Mouse (Mus musculus) embryonic facial prominence, embryonic 15.5 days (tissue): ENCODE measurements around the gene Nav2. TPM values are rescaled to one million over a fixed set of nuclear protein-coding genes. Genes with fewer than 3 reads are reported as not detected.

Experiments
- ATAC-seq: fragments of 200-750 bp; cut with Nextera tagmentation; 2 replicates; pipeline ENCODE4 v1.8.0; 2017; ENCODE audit warnings: low read depth, moderate TSS enrichment; ENCODE audit not compliant: insufficient number of reproducible peaks, low FRiP score, low TSS enrichment
- H3K27ac ChIP-seq: fragments of 300-500 bp; sonication (generic); replicated peaks from 2 replicates; pipeline ENCODE4 v1.5.1; 2015; ENCODE audit warnings: mild to moderate bottlenecking, inconsistent platforms
- H3K27me3 ChIP-seq: fragments of 300-500 bp; sonication (generic); 2 replicates; pipeline ENCODE4 v1.6.1; 2015; ENCODE audit warnings: inconsistent platforms
- H3K36me3 ChIP-seq: fragments of 300-500 bp; sonication (generic); 2 replicates; pipeline ENCODE4 v1.6.1; 2015; ENCODE audit warnings: mild to moderate bottlenecking, inconsistent platforms
- H3K4me1 ChIP-seq: fragments of 300-500 bp; sonication (generic); 2 replicates; pipeline ENCODE4 v1.6.1; 2015; ENCODE audit warnings: inconsistent platforms
- H3K4me2 ChIP-seq: fragments of 300-500 bp; sonication (generic); replicated peaks from 2 replicates; pipeline ENCODE4 v1.6.1; 2015; ENCODE audit warnings: mild to moderate bottlenecking, inconsistent platforms
- H3K4me3 ChIP-seq: fragments of 300-500 bp; sonication (generic); replicated peaks from 2 replicates; pipeline ENCODE4 v1.5.1; 2015; ENCODE audit warnings: mild to moderate bottlenecking, inconsistent platforms
- H3K9ac ChIP-seq: fragments of 300-500 bp; sonication (generic); 2 replicates; pipeline ENCODE4 v1.6.1; 2015; ENCODE audit warnings: inconsistent platforms
- H3K9me3 ChIP-seq: fragments of 300-500 bp; sonication (generic); replicated peaks from 2 replicates; pipeline ENCODE4 v1.6.1; 2016; ENCODE audit warnings: inconsistent platforms
- WGBS: fragments of 180-500 bp; shearing (Covaris S2); methylation state at CpG from one replicate; pipeline ENCODE4 v1.1.7; 2015; 5-methylcytosine and 5-hydroxymethylcytosine counted together
- polyA plus RNA-seq: library from polyadenylated mRNA; unstranded; fragments of >200 nt; fragmentation: Nextera tagmentation; extraction: Ambion mirVana; gene quantifications from 2 replicates; pipeline ENCODE4 v1.2.1, GENCODE M21; 2015

Gene Nav2
- polyA plus RNA-seq, 1 experiment from 2014 or later: 23.4 TPM

DNA sequence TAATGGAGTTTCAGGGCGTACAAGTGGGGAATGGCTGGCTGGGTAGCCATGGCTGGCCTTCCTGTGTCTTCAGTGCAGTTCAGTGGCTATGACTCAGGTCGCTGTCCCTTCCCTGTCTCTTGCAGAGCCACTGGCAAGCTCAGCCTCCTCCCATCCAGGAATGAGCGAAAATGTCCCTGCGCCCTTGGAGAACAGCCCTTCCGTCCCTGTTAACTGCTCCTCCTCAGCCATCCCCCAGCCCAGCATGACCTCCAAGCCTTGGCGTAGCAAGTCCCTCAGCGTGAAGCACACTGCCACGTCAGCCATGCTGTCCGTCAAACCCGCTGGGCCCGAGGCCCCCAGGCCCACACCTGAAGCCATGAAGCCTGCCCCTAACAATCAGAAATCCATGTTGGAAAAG, 543.8 kb downstream of the Nav2 start:
- Histone ChIP-seq H3K27ac (no peak overlapping the region), H3K4me3 (no peak overlapping the region), H3K9me3 (no peaks in the 10 kb centered on the region), H3K27me3 (0 out of 2 replicates have a peak, but pooled peaks cover 3% of the 10 kb centered on the region), H3K4me2 (no peak overlapping the region), H3K9ac (no peak overlapping the region), H3K36me3 (no peaks in the 10 kb centered on the region; the same call in 1 of the 2 replicates), H3K4me1 (peaks cover 31% of the 10 kb centered on the region)
- WGBS: 77% methylated on average over 11 of the region's 11 CpGs
- no peak for ATAC-seq

DNA sequence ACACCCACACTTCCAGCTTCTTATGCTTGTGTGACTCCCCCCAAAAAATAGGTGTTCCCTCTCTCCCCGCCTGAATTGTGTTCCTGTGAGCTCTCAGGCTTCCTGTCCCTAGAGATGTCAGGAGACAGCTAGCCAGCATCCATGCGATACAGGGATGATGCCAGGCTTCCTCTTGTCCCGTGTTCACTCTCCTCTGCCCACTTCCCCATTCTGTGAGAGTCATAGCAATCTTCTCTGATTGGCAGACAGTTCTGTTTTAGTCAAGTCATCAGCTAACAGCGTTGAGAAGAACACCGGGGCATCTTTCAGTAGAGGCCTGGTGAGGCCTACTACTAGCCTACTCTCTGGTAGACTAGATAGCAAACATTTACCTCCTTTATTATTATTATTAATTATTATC, 546.1 kb downstream of the Nav2 start:
- H3K9ac ChIP-seq: no peak overlapping the region
- no peak overlapping the region for H3K4me2 ChIP-seq
- no peak overlapping the region for H3K27ac ChIP-seq
- no peaks in the 10 kb centered on the region; the same call in 1 of the 2 replicates for H3K36me3 ChIP-seq
- ATAC-seq: no peak
- H3K4me3 ChIP-seq: no peak overlapping the region
- H3K27me3 ChIP-seq: 0 out of 2 replicates have a peak, but pooled peaks cover 3% of the 10 kb centered on the region
- H3K4me1 ChIP-seq: peaks cover 19% of the 10 kb centered on the region
- 85% methylated on average over 5 of the region's 5 CpGs for WGBS
- no peaks in the 10 kb centered on the region for H3K9me3 ChIP-seq

DNA sequence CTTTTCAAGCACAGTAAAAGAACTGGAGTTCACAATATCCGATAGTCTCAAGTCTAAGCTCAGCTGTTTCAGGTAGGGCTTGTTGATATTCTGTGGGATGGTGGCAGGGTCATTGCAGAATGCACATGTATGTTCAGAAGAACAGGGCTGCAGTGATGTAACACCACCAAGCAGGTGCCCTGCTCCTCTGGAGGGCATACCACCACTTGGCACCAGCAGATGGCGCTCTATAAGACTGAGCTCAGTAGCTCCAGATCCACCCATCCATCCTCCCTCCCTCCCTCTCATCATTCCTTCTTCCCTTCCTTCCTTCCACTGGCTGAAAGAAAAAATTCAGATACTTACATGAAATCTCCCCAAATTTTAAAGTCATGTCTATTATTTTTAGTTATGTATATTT, 547.6 kb downstream of the Nav2 start:
- no peak overlapping the region for H3K4me2 ChIP-seq
- no peak overlapping the region for H3K4me3 ChIP-seq
- H3K36me3 ChIP-seq: peaks cover 2% of the 10 kb centered on the region; the same call in 1 of the 2 replicates
- no peak overlapping the region for H3K27ac ChIP-seq
- H3K9me3 ChIP-seq: no peaks in the 10 kb centered on the region
- H3K4me1 ChIP-seq: peaks cover 3% of the 10 kb centered on the region
- no peak for ATAC-seq
- H3K9ac ChIP-seq: no peak overlapping the region
- WGBS: 60% methylated on average over 2 of the region's 2 CpGs
- 0 out of 2 replicates have a peak, but pooled peaks cover 3% of the 10 kb centered on the region for H3K27me3 ChIP-seq

DNA sequence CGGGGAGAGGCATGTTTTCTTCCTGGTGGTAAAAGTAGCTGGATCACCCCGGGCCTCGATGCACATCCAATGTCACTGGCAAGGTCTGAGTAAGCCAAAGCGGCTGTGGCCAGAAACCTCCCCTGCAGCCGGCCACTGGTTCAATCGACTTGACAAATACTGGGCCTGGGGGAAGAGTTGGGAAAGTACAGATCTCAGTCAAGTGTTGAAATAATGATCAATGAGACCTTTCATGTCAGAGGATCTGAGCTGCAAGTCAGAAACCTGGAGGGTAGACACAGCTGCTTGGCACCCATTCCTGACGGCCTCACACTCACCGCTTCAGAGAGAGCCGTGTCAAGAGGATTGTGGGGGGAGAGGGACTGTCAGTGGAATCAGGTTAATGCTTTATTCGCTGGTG, 548.9 kb downstream of the Nav2 start:
- 65% methylated on average over 10 of the region's 10 CpGs for WGBS
- Histone ChIP-seq H3K4me1 (peaks cover 7% of the 10 kb centered on the region; the same call in 1 of the 2 replicates), H3K36me3 (peaks cover 2% of the 10 kb centered on the region; the same call in 1 of the 2 replicates), H3K9ac (no peak overlapping the region), H3K4me2 (no peak overlapping the region), H3K4me3 (no peak overlapping the region), H3K9me3 (no peaks in the 10 kb centered on the region), H3K27me3 (0 out of 2 replicates have a peak, but pooled peaks cover 3% of the 10 kb centered on the region), H3K27ac (no peak overlapping the region)
- no peak for ATAC-seq

DNA sequence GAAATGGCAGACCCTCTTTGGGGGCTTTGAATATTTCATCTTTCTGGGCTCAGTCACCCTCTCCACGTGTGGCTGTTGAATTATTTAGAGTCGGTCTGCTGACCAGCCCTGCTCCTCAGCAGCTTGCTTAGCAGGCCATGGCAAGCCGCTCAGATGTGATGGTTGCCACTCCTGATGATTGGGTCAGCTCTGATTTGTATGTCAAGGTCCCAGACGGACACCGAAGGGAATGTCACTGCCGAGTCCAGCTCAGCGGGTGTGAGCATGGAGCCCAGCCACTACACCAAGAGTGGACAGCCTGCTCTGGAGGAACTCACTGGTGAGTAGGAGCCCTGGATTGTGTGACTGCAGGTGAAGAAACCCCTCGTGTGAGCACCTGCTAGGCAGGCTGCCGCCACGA, 549.4 kb downstream of the Nav2 start:
- Histone ChIP-seq H3K27me3 (0 out of 2 replicates have a peak, but pooled peaks cover 3% of the 10 kb centered on the region), H3K9me3 (no peaks in the 10 kb centered on the region), H3K36me3 (peaks cover 2% of the 10 kb centered on the region; the same call in 1 of the 2 replicates), H3K4me3 (no peak overlapping the region), H3K4me2 (no peak overlapping the region), H3K27ac (no peak overlapping the region), H3K9ac (no peak overlapping the region), H3K4me1 (peaks cover 11% of the 10 kb centered on the region; the same call in 1 of the 2 replicates)
- WGBS: 79% methylated on average over 10 of the region's 10 CpGs
- no peak for ATAC-seq

DNA sequence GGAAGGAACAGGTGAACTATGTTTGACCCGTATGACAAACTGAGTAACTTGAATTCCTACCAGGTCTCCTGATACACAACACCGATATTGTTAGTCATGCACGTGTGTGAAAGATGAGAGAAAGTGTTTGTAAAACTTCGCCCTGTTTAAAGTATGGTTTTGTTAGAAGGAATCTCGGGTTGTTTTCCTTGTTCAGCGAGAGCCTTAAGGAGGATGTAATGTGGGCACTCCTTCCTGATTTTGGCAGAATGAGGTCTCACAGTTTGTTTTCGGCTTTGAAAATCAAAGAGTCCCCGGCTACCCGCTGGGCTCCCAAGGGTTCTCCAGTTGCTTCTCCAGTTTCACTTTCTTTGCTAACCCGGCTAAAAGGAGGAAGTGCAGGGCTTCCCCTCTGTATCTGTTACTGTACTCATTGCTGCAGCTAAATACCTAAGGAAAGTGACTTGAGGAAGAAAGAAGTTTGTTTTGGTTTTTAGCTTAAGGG, 553.9 kb downstream of the Nav2 start:
- Histone ChIP-seq H3K4me2 (peak overlapping the region; percentile 38), H3K36me3 (peaks cover 25% of the 10 kb centered on the region; the same call in 1 of the 2 replicates), H3K27me3 (no peaks in the 10 kb centered on the region), H3K4me3 (peak overlapping the region; percentile 24; the same call in 1 of the 2 replicates), H3K9me3 (no peaks in the 10 kb centered on the region), H3K27ac (peak overlapping the region; percentile 55; the same call in 1 of the 2 replicates), H3K4me1 (peaks cover 11% of the 10 kb centered on the region; the same call in 1 of the 2 replicates), H3K9ac (no peak overlapping the region)
- ATAC-seq: 0 out of 2 replicates have a peak, but pooled peaks have one; percentile 45
- WGBS: 6% methylated on average over 10 of the region's 10 CpGs

DNA sequence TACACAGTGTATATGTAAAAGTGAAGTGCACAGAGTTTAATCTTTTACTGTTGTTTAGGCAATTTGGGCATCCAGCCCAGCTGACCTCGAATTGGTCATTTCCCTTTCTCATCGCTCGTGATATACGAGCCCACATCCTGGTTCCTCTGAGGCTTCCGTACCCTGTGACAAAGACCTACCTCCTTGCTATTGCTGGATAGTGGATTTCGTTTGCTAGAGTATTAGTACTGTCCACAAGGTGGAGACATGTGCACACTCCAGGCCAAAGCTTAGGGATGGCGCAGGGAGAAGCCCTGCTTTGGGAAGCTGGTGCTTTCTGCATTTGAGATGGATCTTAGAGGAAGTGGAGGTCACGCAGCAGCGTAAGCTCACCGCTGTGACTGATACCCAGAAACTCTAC, 559.3 kb downstream of the Nav2 start:
- Histone ChIP-seq H3K27me3 (no peaks in the 10 kb centered on the region), H3K27ac (no peak overlapping the region), H3K4me1 (no peaks in the 10 kb centered on the region), H3K4me3 (no peak overlapping the region), H3K36me3 (peaks cover 23% of the 10 kb centered on the region; the same call in 1 of the 2 replicates), H3K9ac (no peak overlapping the region), H3K9me3 (no peaks in the 10 kb centered on the region), H3K4me2 (no peak overlapping the region)
- ATAC-seq: peak; percentile 56; the same call in 1 of the 2 replicates
- WGBS: 29% methylated on average over 10 of the region's 10 CpGs

DNA sequence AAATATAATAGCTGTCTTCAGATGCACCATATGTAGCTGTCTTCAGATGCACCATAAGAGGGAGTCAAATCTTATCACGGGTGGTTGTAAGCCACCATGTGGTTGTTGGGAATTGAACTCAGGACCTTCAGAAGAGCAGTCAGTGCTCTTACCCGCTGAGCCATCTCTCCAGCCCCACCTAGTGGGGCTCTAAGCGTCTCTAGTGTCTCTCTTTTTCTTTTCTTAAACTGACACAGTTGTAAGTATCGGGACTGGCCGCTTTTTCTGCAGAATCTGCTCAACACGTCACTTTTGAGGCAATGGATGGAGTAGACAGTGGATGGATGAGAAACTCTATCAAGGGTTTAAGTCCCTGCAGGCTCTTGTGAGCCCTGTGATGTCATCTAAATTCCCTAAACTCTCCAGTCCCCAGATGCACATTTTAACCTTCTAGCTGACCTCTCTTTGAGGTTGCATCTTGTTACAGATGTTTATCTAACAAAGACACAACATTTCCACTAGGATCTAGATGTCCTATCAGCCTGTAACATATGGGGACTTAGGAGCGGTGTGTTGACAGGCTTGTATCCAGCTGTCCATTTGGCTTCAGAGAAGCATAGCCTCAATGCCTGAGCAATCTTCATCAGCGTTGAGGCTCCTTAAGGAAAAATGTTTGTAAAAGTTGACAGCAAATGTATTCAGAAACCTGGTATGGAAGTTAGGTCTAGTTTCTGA, 560.1 kb downstream of the Nav2 start:
- no peak overlapping the region for H3K9ac ChIP-seq
- no peaks in the 10 kb centered on the region for H3K27me3 ChIP-seq
- no peak overlapping the region for H3K4me3 ChIP-seq
- peaks cover 23% of the 10 kb centered on the region; the same call in 1 of the 2 replicates for H3K36me3 ChIP-seq
- no peak for ATAC-seq
- H3K27ac ChIP-seq: no peak overlapping the region
- no peaks in the 10 kb centered on the region for H3K4me1 ChIP-seq
- no peaks in the 10 kb centered on the region for H3K9me3 ChIP-seq
- 63% methylated on average over 8 of the region's 8 CpGs for WGBS
- no peak overlapping the region for H3K4me2 ChIP-seq

DNA sequence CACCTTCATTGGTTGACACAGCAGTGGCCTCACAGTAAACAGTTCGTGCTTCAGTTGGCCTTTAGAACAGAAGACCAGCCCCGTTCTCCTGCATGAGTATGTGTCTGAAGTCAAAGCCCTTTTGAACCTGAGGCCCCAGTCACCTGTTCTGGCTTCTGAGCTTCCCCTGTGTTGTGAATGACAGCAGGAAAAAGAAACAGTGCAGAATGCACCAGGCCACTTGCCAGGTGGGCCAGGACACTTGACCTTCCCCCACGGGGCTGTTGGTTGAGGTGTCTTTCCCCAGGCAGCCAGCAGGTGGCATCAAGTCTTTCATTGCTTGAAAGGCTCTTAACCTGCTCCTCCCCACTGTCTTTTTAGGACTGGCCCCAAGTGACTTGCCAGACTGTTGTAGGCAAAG, 562.8 kb downstream of the Nav2 start:
- Histone ChIP-seq H3K9me3 (no peaks in the 10 kb centered on the region), H3K4me2 (no peak overlapping the region), H3K9ac (no peak overlapping the region), H3K4me3 (no peak overlapping the region), H3K27me3 (no peaks in the 10 kb centered on the region), H3K27ac (no peak overlapping the region), H3K4me1 (no peaks in the 10 kb centered on the region), H3K36me3 (no peaks in the 10 kb centered on the region; the same call in 1 of the 2 replicates)
- ATAC-seq: no peak
- 50% methylated on average over 3 of the region's 3 CpGs for WGBS

DNA sequence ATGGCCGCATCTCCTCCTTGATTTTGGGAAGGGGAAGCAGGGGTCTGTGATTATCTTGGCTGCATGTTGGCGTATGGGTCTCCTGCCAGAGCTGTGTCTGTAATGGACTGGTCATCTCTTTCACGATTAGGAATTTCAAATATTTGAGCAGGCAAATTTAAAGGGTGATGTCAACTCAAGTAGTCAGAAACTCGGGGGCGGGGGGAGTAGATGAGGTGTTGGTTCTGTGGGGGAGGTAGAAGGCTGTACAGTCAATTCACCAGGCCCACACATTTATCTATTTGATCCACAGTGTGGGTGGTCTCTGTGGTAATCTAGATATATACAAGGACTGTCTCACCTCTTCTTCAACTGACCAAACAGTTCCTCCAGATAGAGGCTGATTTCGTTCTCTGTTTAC, 566.8 kb downstream of the Nav2 start:
- Histone ChIP-seq H3K4me3 (no peak overlapping the region), H3K4me2 (no peak overlapping the region), H3K9me3 (no peaks in the 10 kb centered on the region), H3K27ac (no peak overlapping the region), H3K36me3 (no peaks in the 10 kb centered on the region; the same call in 1 of the 2 replicates), H3K9ac (no peak overlapping the region), H3K27me3 (no peaks in the 10 kb centered on the region), H3K4me1 (peaks cover 19% of the 10 kb centered on the region)
- no peak for ATAC-seq
- WGBS: 81% methylated on average over 6 of the region's 6 CpGs

DNA sequence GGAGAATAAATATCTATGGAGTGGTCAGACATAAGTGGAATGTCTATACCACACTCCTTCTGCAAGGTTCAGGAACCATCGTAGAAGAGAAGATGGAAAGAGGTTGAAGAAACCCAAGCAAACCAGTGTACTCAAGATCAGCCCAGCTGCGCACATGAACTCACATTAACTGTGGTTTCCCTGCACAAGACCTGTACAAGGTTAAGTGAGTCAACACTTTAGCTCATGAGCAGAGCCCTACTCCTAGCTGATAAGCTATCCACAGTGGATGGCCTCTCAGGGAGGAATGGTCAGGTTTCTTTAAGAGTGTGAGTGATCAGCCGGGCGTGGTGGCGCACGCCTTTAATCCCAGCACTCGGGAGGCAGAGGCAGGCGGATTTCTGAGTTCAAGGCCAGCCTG, 567.6 kb downstream of the Nav2 start:
- ATAC-seq: no peak
- no peak overlapping the region for H3K4me3 ChIP-seq
- H3K27me3 ChIP-seq: no peaks in the 10 kb centered on the region
- peaks cover 19% of the 10 kb centered on the region for H3K4me1 ChIP-seq
- no peak overlapping the region for H3K9ac ChIP-seq
- no peaks in the 10 kb centered on the region for H3K9me3 ChIP-seq
- 90% methylated on average over 8 of the region's 8 CpGs for WGBS
- H3K4me2 ChIP-seq: no peak overlapping the region
- no peaks in the 10 kb centered on the region; the same call in 1 of the 2 replicates for H3K36me3 ChIP-seq
- H3K27ac ChIP-seq: no peak overlapping the region
